Comparison of ENCODE assay signal across 21 mouse cellular contexts in the genomic region with DNA sequence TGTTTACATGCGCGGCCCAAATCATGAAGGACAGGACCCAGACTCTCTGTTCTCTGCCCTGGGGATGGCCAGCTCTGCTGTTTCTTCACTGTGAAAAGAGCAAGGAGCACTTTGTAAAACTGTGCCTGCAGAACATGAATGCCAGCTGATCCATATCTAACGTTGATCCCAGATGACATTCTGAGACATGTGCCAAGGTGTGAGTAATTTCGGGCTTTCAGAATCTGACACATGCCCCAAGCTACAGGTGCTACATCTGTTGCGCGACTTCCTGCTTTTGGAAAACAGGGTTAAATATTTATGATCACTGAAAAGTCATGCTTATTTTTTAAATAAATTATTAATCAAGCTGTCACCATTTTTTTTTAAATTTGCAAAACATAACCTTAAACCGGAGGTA.
"Had no signal": no experiment of that assay in that cellular context is flagged by ENCODE, and none has a peak within 500 bp of the region (broad histone marks: within the 10 kb centered on the region; RNA-seq: fewer than 3 reads in every experiment).

No protein-coding gene starts in this region.

- H3K9me3 ChIP-seq: liver, embryonic 15.5 days; lung, embryonic 15.5 days; midbrain, embryonic 10.5 days; midbrain, embryonic 12.5 days; neural tube, embryonic 13.5 days; neural tube, embryonic 15.5 days; stomach, embryonic 15.5 days had no signal

- H3K4me1 ChIP-seq: liver, embryonic 15.5 days; lung, embryonic 15.5 days; midbrain, embryonic 10.5 days; midbrain, embryonic 12.5 days; neural tube, embryonic 13.5 days; neural tube, embryonic 15.5 days; stomach, embryonic 15.5 days had no signal

- H3K36me3 ChIP-seq: liver, embryonic 15.5 days; midbrain, embryonic 10.5 days; midbrain, embryonic 12.5 days; neural tube, embryonic 13.5 days; neural tube, embryonic 15.5 days had no signal

- H3K4me2 ChIP-seq: liver, embryonic 15.5 days; lung, embryonic 15.5 days; midbrain, embryonic 12.5 days; neural tube, embryonic 13.5 days; neural tube, embryonic 15.5 days; stomach, embryonic 15.5 days had no signal

- DNase-seq: liver, postnatal 0 days; lung, adult 2 months; lung, postnatal 10 days; lung, postnatal 4 days; midbrain, embryonic 14.5 days; right cerebral cortex, adult 18-20 months; right cerebral cortex, postnatal 25 days; right cerebral cortex, postnatal 4 days; thymus, adult 2 months; thymus, postnatal 25 days; thymus, postnatal 4 days had no signal

- ATAC-seq: liver, postnatal 0 days; midbrain, embryonic 16.5 days had no signal

- H3K4me3 ChIP-seq: liver, embryonic 15.5 days; lung, embryonic 15.5 days; midbrain, embryonic 10.5 days; midbrain, embryonic 12.5 days; myocyte; neural tube, embryonic 13.5 days; neural tube, embryonic 15.5 days; stomach, embryonic 15.5 days had no signal

- H3K27me3 ChIP-seq: liver, embryonic 15.5 days; lung, embryonic 15.5 days; midbrain, embryonic 12.5 days; neural tube, embryonic 13.5 days; neural tube, embryonic 15.5 days; stomach, embryonic 15.5 days had no signal

- H3K27ac ChIP-seq: liver, embryonic 15.5 days; lung, embryonic 15.5 days; midbrain, embryonic 10.5 days; midbrain, embryonic 12.5 days; neural tube, embryonic 13.5 days; neural tube, embryonic 15.5 days; stomach, embryonic 15.5 days; stomach, postnatal 0 days had no signal

- H3K9ac ChIP-seq: liver, embryonic 15.5 days; liver, postnatal 0 days; lung, embryonic 15.5 days; midbrain, embryonic 12.5 days; neural tube, embryonic 13.5 days; neural tube, embryonic 15.5 days; stomach, embryonic 15.5 days had no signal
